Mouse (Mus musculus) liver, adult (tissue): ENCODE data around the gene Rhobtb1.
A peak's percentile ranks its signal among the peaks of the same experiment; 100 is the strongest.

ENCODE experiments used
- GATA4 ChIP-seq: IDR thresholded peaks from 2 replicates; pipeline ENCODE4 v1.6.1; 2014; ENCODE audit warnings: mild to moderate bottlenecking, low read length; ENCODE audit not compliant: insufficient replicate concordance

Gene Rhobtb1

GRCm38 (mm10) chr10:69185894-69186893, 35.0 kb downstream of the Rhobtb1 start:
- TF ChIP-seq GATA4, result no peak

GRCm38 (mm10) chr10:69187773-69188443, 36.7 kb downstream of the Rhobtb1 start:
- no peak for TF ChIP-seq GATA4

- no peak for TF ChIP-seq GATA4
Measured at GRCm38 (mm10) chr10:69190434-69191160, 39.4 kb downstream of the Rhobtb1 start.

GRCm38 (mm10) chr10:69192266-69192665, 41.0 kb downstream of the Rhobtb1 start:
- no peak for TF ChIP-seq GATA4

GRCm38 (mm10) chr10:69193721-69194120, 42.5 kb downstream of the Rhobtb1 start:
- no peak for TF ChIP-seq GATA4

- no peak for TF ChIP-seq GATA4
Measured at GRCm38 (mm10) chr10:69204677-69205400, 53.6 kb downstream of the Rhobtb1 start.

- TF ChIP-seq GATA4, result 0 out of 2 replicates have a peak, but pooled peaks have one; percentile 16
Measured at GRCm38 (mm10) chr10:69206081-69206480, 54.8 kb downstream of the Rhobtb1 start.

- TF ChIP-seq GATA4, result no peak
Measured at GRCm38 (mm10) chr10:69207481-69207880, 56.2 kb downstream of the Rhobtb1 start.

- no peak for TF ChIP-seq GATA4
Measured at GRCm38 (mm10) chr10:69207981-69208630, 56.9 kb downstream of the Rhobtb1 start.

- TF ChIP-seq GATA4, result no peak
Measured at GRCm38 (mm10) chr10:69208705-69209104, 57.5 kb downstream of the Rhobtb1 start.

GRCm38 (mm10) chr10:69210006-69210405, 58.8 kb downstream of the Rhobtb1 start:
- no peak for TF ChIP-seq GATA4

- TF ChIP-seq GATA4, result no peak
Measured at GRCm38 (mm10) chr10:69210659-69211058, 59.4 kb downstream of the Rhobtb1 start.

- no peak for TF ChIP-seq GATA4
Measured at GRCm38 (mm10) chr10:69211560-69211959, 60.3 kb downstream of the Rhobtb1 start.

GRCm38 (mm10) chr10:69211976-69212375, 60.7 kb downstream of the Rhobtb1 start:
- TF ChIP-seq GATA4, result no peak
